Mouse (Mus musculus): ENCODE results near the gene Cntn5.

DNA sequence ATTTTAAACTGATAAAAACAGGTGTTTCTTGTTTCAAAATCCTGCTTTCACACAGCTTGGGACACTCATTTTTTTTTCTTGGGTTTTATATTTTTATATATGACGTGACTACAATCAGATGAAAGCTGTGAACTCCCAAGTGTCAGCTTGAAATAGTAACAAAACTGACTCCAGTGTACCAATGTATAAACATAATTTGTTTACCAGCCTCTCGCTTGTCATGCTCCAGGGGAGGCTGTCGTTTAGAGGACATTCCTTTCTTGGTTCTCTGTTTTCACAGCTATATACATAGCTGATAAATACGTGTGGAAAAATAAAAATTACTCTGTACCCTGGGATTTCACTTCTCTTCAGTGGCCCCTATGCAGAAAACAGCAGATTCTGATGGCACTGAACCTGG, 556.4 kb downstream of the Cntn5 start:
- TF ChIP-seq GATA1 (IDR thresholded peaks at IDR 0.05; ENCODE audit: borderline replicate concordance, low read length) (no peak), FLI1 (IDR thresholded peaks at IDR 0.05; ENCODE audit: low read length) (no peak)
